Mouse (Mus musculus) spleen, adult 2 months (tissue): ENCODE data around the gene Xpnpep2.

Experiments
- CTCF ChIP-seq: fragments of 200-500 bp; IDR thresholded peaks from 2 replicates; pipeline ENCODE4 v1.5.1; 2011; ENCODE audit warnings: mild to moderate bottlenecking, inconsistent platforms; ENCODE audit not compliant: insufficient read depth, insufficient read length, insufficient replicate concordance; ENCODE audit errors: extremely low read depth
- POLR2A ChIP-seq: fragments of 200-500 bp; IDR thresholded peaks from 2 replicates; pipeline ENCODE4 v1.6.1; 2011; ENCODE audit warnings: low read depth, low read length, inconsistent platforms

GRCm38 (mm10) chrX:48155489-48155888 is 47.0 kb downstream of the Xpnpep2 start:
- TF ChIP-seq POLR2A = no peak
- TF ChIP-seq CTCF = no peak
